Mouse (Mus musculus): ENCODE results near the gene Atp7a.

The Atp7a gene

DNA sequence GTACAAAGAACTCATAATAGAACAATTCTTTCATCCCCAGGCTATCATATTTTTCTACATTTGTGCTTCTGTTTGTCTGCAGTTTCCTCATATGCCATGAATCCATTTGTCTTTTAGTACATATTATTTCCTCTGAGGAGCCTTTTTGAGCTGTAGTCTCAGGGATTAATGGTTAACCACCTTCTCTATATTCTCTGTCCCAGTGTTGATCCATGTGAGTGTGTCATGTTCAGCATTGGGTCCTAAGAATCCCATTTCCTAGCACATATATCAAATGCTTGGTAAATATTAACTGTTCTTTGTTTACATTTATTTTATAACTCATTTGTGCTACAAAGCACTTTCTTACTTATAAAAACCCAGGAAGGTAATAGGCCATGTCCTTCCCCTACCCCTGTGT is 55.4 kb downstream of the Atp7a start:
- DNase-seq = no peak

DNA sequence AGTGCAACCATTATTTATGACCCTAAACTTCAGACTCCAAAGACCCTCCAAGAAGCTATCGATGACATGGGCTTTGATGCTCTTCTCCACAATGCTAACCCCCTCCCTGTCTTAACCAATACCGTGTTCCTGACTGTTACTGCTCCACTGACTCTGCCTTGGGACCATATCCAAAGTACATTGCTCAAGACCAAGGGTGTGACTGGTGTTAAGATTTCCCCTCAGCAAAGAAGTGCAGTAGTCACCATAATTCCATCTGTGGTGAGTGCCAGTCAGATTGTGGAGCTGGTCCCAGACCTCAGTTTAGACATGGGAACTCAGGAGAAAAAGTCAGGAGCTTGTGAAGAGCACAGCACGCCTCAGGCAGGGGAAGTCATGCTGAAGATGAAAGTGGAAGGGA is 58.1 kb downstream of the Atp7a start:
- DNase-seq = no peak

GRCm38 (mm10) chrX:106085564-106085963 is 58.5 kb downstream of the Atp7a start:
- no peak for DNase-seq

DNA sequence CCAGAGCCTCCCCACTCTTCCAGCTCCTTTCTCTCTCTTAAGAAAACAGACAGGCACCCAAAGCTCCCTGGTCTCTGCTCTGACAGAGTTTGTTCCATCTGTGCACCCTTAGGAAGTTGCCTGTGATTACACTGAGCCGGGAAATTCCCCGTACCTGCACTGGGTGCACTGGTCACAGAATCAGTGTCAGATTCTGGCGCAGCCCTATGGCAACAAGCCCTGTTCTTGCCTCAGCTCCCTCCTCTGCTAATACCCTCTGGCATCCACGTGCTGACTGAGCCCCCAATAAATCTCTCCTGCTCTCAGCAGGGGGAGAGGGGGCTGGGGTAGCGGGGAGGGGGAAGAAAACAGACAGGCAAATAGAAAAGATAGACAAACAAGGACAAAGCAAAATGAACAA is 65.9 kb downstream of the Atp7a start:
- no peak for DNase-seq

DNA sequence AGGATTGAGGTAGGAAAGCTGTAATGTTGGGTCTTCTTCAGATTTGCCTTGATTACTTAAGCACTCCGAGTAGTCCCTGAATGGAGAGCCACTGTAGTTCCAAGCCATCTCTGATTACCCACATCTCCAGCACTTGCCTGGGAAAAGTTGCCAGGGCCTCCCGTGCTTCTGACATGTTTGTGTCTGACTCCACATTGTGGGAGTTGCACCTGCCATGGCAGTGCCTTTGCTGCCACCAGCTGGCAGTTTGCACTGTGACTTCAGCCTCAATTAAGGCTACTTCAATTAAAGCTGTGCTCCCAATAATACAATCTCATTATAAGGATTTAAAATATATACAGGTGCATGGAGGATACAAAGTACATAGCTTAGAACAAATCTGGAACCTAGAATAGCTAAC is 78.4 kb downstream of the Atp7a start:
- DNase-seq = peak; percentile 22

DNA sequence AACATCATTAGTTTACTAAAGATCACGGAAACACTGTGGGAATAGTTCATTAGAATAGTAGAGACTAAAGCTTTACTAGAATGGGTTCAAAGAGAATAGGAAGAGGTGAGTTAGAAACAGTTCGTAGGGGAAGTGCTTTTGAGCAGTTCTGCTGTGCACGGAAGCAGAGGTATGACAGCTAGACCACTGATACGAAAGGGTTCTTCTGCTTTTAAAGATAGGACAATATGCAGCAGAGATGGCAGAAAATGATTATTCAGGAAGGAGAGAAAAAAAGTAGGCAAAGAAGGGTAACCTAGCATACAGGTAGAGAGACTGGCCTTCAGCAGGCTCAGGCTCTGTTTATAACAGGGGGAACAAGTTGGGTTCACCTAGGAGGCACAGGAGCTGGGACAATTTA is 86.8 kb downstream of the Atp7a start:
- no peak for DNase-seq

GRCm38 (mm10) chrX:106114674-106115073 is 87.6 kb downstream of the Atp7a start:
- no peak for DNase-seq

GRCm38 (mm10) chrX:106122823-106123222 is 95.7 kb downstream of the Atp7a start:
- DNase-seq = no peak

GRCm38 (mm10) chrX:106128283-106128682 is 101.2 kb downstream of the Atp7a start:
- DNase-seq = no peak

DNA sequence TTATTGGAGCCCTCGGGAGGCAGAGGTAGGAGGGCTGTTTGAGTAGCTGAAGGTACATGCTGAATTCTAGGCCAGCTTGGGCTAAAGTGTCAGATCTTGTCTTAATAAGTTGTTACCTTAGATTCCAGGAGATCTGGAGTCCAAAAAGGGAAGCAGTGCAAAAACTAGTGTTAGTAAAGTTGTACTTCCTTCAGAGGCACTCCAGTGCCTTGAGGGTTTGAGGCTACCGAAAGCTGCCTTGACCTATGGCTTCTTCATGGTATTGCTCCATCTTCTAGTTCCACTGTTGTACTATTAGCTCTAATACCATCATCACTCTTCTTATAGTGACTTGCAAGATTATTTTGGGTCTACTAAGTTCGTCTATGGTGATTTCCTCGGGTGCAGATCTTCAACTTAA is 102.8 kb downstream of the Atp7a start:
- DNase-seq = no peak

DNA sequence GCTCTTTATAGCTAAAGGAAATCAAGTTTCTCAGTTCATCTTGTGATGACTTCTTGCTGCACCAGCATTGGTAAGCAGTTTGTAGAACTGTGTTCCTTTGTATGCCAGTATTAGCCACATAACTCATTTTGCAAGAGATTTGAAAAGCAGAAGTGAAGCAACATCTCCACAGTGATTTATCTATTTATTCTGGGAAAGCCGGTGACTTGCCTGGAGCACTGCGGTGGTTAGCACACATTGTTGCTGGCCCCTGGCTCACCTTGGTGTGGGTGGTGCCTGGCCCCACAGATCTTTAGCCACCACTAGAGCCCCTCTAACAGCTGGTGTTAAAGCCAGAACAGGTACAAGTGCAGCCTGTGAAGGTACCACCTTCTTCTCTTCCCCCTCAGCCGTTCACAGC is 107.8 kb downstream of the Atp7a start:
- DNase-seq = no peak

DNA sequence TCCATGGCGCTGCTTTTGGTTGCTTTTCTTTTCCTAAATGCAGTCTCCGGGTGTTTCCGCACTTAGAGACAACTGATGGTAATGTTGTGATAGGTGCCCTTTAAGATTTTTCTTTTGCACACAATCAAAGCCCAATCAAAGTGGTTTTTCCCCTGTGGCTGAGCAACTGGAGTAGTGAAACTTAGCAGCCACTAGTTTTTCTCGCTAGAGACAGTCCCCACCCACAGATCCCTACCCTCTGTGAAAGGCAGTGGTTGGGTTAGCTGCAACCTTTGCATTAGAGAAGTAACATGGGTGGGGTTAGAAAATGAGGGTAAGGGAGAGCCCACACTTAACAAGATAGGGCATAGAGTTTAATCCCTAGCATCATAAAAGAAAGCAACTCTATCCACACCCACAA is 108.4 kb downstream of the Atp7a start:
- DNase-seq = no peak

- no peak for DNase-seq
Measured at GRCm38 (mm10) chrX:106135916-106136575, 109.0 kb downstream of the Atp7a start.

DNA sequence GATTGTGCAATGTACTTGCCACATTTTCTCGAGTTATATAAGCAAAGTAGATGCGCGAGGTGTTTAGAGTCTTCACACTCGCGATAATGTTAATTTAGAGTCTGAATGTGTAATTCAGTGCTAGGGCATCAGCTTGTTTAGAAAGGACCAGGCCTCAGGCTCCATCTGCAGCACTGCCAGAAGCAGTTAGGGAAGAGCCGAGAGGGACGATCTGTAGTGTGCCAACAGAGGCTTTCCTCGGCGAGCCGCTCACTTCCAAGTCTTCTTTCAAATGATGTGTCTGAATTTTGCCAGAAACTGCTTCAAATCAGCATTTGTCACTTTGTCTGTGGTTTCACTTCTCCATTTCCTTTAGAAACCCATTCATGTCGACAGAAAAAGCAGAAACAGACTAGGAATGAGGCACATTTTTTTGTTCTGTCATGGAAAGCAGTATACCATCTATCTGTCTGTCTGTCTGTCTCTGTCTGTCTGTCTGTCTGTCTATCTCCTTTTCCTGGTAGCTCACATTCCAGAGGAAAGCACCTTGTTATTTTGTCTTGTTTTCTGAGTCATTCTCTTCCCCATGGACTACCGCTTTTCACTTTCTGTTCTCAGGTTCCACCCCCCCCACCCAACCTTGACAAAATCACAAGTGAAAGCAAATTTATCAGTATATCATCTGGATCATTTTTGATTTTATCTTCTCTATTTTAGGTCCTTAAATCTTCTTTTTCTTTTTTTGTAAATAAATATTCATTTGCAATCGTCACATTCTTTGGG is 112.4 kb downstream of the Atp7a start:
- no peak for DNase-seq

GRCm38 (mm10) chrX:106142936-106143335 is 115.9 kb downstream of the Atp7a start, which contains the start of gene Tlr13:
Gene Tlr13 (plus strand): TSS chrX:106143204.
- no peak for DNase-seq

GRCm38 (mm10) chrX:106148185-106148584 is 121.1 kb downstream of the Atp7a start:
- no peak for DNase-seq

- DNase-seq = no peak
Measured at GRCm38 (mm10) chrX:106149460-106149859, 122.4 kb downstream of the Atp7a start.

DNA sequence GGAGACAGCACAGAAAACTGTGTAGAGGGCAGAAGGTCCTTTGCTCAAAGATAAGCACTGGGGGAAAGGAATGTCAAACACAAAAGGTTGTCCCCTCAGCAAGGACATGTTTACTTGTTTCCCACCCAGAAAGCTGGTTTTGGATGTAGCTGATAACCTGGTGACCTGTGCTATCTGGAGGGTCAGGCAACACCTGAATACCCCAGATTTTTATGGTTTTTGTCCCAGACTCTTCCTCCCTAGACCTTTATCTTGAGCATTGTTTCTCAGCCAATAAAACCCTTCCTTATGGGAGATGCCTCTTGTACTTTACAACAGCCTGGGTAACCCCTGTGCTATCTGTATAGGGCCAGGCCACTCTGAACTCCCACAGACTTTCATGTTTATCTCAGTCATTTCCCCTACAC is 127.1 kb downstream of the Atp7a start:
- DNase-seq = no peak

GRCm38 (mm10) chrX:106155892-106156291 is 128.8 kb downstream of the Atp7a start:
- no peak for DNase-seq

GRCm38 (mm10) chrX:106163995-106164394 is 136.9 kb downstream of the Atp7a start:
- no peak for DNase-seq

DNA sequence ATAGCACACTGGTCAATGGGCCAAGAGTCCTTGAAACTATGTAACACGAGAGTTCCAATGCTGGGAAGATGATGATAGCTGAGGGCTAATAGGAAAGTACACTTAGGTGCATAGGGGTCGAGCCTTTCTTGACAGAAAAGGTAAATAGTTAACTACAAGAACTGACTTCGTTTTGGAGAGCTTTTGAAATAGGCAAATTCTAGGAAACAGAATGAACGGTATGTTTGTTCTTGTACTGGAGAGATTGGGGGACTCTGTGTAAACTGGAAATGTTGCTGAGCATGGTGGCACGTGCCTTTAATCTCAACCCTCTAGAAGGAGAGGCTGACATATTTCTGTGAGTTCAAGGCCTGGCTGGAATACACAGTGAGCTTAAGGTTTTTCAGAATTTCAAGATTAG is 137.5 kb downstream of the Atp7a start:
- DNase-seq = no peak

DNA sequence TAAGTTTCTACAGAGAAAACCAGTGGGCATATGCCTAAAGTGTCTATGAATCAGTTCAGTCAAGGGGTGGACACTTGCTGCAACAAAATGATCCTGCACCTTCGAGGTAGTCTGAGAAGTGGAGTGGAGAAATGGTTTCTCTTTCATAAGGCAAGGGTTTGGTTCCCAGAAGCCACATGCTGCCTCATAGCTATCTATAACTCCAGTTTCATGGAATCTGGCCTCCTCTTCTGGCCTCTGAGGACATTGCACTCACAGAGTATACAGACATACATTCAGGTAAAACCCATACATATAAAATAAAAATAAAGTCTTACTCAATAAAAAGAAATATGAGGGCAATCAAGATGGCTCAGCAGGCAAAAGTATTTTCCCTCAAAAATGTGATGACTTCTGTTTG is 138.0 kb downstream of the Atp7a start:
- no peak for DNase-seq

GRCm38 (mm10) chrX:106171106-106171852 is 144.2 kb downstream of the Atp7a start:
- peak; percentile 82 for DNase-seq

DNA sequence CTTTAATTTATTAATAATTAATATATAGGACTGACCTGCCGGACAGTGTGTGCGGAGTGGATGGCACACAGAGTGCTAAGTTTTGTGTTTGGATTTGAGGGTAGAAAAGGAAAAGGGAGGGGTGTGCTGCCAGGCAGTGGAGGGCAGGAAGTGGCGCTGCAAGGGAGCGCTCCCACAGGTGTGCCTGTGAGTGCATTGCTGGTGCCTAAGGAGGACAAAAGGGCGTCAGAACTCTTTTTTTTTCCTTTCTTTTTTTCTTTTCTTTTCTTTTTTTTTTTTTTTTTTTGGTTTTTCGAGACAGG is 144.7 kb downstream of the Atp7a start:
- peak; percentile 52 for DNase-seq
